Mouse (Mus musculus) MEL (cell line): ENCODE measurements around the gene Slc35g1. TPM values are rescaled to one million over a fixed set of nuclear protein-coding genes. Genes with fewer than 3 reads are reported as not detected.

Experiments
- DNase-seq: peaks from one replicate; pipeline ENCODE4 v3.0.0; 2011; ENCODE audit warnings: low read depth, low spot score
- H3K27ac ChIP-seq: 2 replicates; pipeline ENCODE4 v1.5.1; 2012; ENCODE audit warnings: low read depth, mild to moderate bottlenecking, control low read depth, low read length, moderate library complexity; ENCODE audit not compliant: control insufficient read depth
- H3K27me3 ChIP-seq, 2 experiments: fragments of 150-350 bp in 1 of 2; sonication (generic) in 1 of 2; 2 replicates each; pipeline ENCODE4 v1.6.1; 2012; ENCODE audit warnings: low read length in 2 of 2, mild to moderate bottlenecking in 2 of 2, improper control_type of control experiment in 1 of 2, moderate library complexity in 1 of 2; ENCODE audit not compliant: insufficient read depth in 2 of 2, control insufficient read depth in 1 of 2
- H3K36me3 ChIP-seq, 2 experiments: 2 replicates each; pipeline ENCODE4 v1.6.1; 2012 to 2014; ENCODE audit warnings: low read length in 2 of 2, improper control_type of control experiment in 1 of 2, inconsistent platforms in 1 of 2, mild to moderate bottlenecking in 1 of 2; ENCODE audit not compliant: insufficient read depth in 2 of 2, control insufficient read depth in 1 of 2
- H3K4me1 ChIP-seq, 2 experiments: fragments of 150-350 bp in 1 of 2; sonication (generic) in 1 of 2; 2 replicates each; pipeline ENCODE4 v1.6.1; 2012; ENCODE audit warnings: low read length in 2 of 2, improper control_type of control experiment in 1 of 2, mild to moderate bottlenecking in 1 of 2; ENCODE audit not compliant: insufficient read depth in 2 of 2, control insufficient read depth in 1 of 2
- H3K4me3 ChIP-seq, 2 experiments: fragments of 150-350 bp in 1 of 2; sonication (generic) in 1 of 2; 2 replicates each; pipeline ENCODE4 v1.5.1; 2012; ENCODE audit warnings: low read depth in 2 of 2, low read length in 2 of 2, mild to moderate bottlenecking in 2 of 2, moderate library complexity in 2 of 2, control low read depth in 1 of 2, improper control_type of control experiment in 1 of 2; ENCODE audit not compliant: control insufficient read depth in 1 of 2, insufficient read depth in 1 of 2
- H3K79me2 ChIP-seq: 2 replicates; pipeline ENCODE4 v1.6.1; 2012; ENCODE audit warnings: mild to moderate bottlenecking, low read length, moderate library complexity; ENCODE audit not compliant: control insufficient read depth, poor library complexity, insufficient read depth
- H3K9ac ChIP-seq: 2 replicates; pipeline ENCODE4 v1.6.1; 2012; ENCODE audit warnings: low read depth, mild to moderate bottlenecking, control low read depth, low read length, moderate library complexity; ENCODE audit not compliant: control insufficient read depth, poor library complexity, severe bottlenecking
- H3K9me3 ChIP-seq: fragments of 150-350 bp; sonication (generic); replicated peaks from 2 replicates; pipeline ENCODE4 v1.6.1; 2012; ENCODE audit warnings: mild to moderate bottlenecking, low read length, improper control_type of control experiment, moderate library complexity; ENCODE audit not compliant: insufficient read depth
- CHD1 ChIP-seq: IDR thresholded peaks from 2 replicates; pipeline ENCODE4 v1.6.1; 2012; ENCODE audit warnings: low read depth, mild to moderate bottlenecking, inconsistent platforms, low read length, improper control_type of control experiment
- CTCF ChIP-seq, 3 experiments: IDR thresholded peaks in 2 of 3; conservative IDR thresholded peaks in 1 of 3; 2 replicates each; pipeline ENCODE4 v1.5.1; 2011 to 2012; ENCODE audit warnings: low read length in 3 of 3, low read depth in 2 of 3, mild to moderate bottlenecking in 2 of 3, improper control_type of control experiment in 1 of 3, inconsistent platforms in 1 of 3, mixed read lengths in 1 of 3, moderate library complexity in 1 of 3; ENCODE audit not compliant: control insufficient read depth in 1 of 3, insufficient read depth in 1 of 3, poor library complexity in 1 of 3, severe bottlenecking in 1 of 3
- ELF1 ChIP-seq: IDR thresholded peaks from 2 replicates; pipeline ENCODE4 v1.6.1; 2014; ENCODE audit warnings: low read depth, mild to moderate bottlenecking, inconsistent platforms, low read length, improper control_type of control experiment, moderate library complexity
- EP300 ChIP-seq, 2 experiments: IDR thresholded peaks; 2 replicates each; pipeline ENCODE4 v1.6.1; 2011; ENCODE audit warnings: improper control_type of control experiment in 2 of 2, low read length in 2 of 2, low read depth in 1 of 2, mild to moderate bottlenecking in 1 of 2
- GABPA ChIP-seq: IDR thresholded peaks from 2 replicates; pipeline ENCODE4 v1.6.1; 2012; ENCODE audit warnings: low read depth, mild to moderate bottlenecking, inconsistent platforms, low read length, improper control_type of control experiment, moderate library complexity
- HCFC1 ChIP-seq: IDR thresholded peaks from 2 replicates; pipeline ENCODE4 v1.6.1; 2012; ENCODE audit warnings: low read depth, mild to moderate bottlenecking, inconsistent platforms, low read length, improper control_type of control experiment, moderate library complexity
- JUND ChIP-seq: IDR thresholded peaks from 2 replicates; pipeline ENCODE4 v1.6.1; 2011; ENCODE audit warnings: low read depth, mild to moderate bottlenecking, improper control_type of control experiment, low read length
- MAZ ChIP-seq: IDR thresholded peaks from 2 replicates; pipeline ENCODE4 v1.6.1; 2012; ENCODE audit warnings: low read depth, mild to moderate bottlenecking, inconsistent platforms, low read length, improper control_type of control experiment
- MYB ChIP-seq: IDR thresholded peaks from 2 replicates; pipeline ENCODE4 v1.6.1; 2011; ENCODE audit warnings: mild to moderate bottlenecking, low read depth, low read length, improper control_type of control experiment
- MYC ChIP-seq: IDR thresholded peaks from 2 replicates; pipeline ENCODE4 v1.6.1; 2011; ENCODE audit warnings: low read depth, mild to moderate bottlenecking, low read length, improper control_type of control experiment, moderate library complexity
- NRF1 ChIP-seq: IDR thresholded peaks from 2 replicates; pipeline ENCODE4 v1.6.1; 2014; ENCODE audit warnings: low read depth, mild to moderate bottlenecking, inconsistent platforms, low read length, improper control_type of control experiment, moderate library complexity; ENCODE audit not compliant: poor library complexity, insufficient read depth, severe bottlenecking
- POLR2A ChIP-seq, 2 experiments: IDR thresholded peaks; 2 replicates each; pipeline ENCODE4 v1.6.1; 2011 to 2012; ENCODE audit warnings: low read length in 2 of 2, mild to moderate bottlenecking in 2 of 2, control low read depth in 1 of 2, improper control_type of control experiment in 1 of 2, low read depth in 1 of 2, moderate library complexity in 1 of 2; ENCODE audit not compliant: control insufficient read depth in 1 of 2, insufficient read depth in 1 of 2, poor library complexity in 1 of 2
- POLR2AphosphoS2 ChIP-seq: IDR thresholded peaks from 2 replicates; pipeline ENCODE4 v1.6.1; 2011; ENCODE audit warnings: low read length, improper control_type of control experiment
- POLR2AphosphoS5 ChIP-seq: IDR thresholded peaks from 2 replicates; pipeline ENCODE4 v1.6.1; 2012; ENCODE audit warnings: low read depth, borderline replicate concordance, mild to moderate bottlenecking, inconsistent platforms, low read length, moderate library complexity, mixed read lengths
- RAD21 ChIP-seq: IDR thresholded peaks from 2 replicates; pipeline ENCODE4 v1.6.1; 2011; ENCODE audit warnings: mild to moderate bottlenecking, low read depth, low read length, improper control_type of control experiment
- RCOR1 ChIP-seq: IDR thresholded peaks from 2 replicates; pipeline ENCODE4 v1.6.1; 2012; ENCODE audit warnings: low read depth, mild to moderate bottlenecking, inconsistent platforms, low read length, improper control_type of control experiment
- SIN3A ChIP-seq: IDR thresholded peaks from 2 replicates; pipeline ENCODE4 v1.6.1; 2012; ENCODE audit warnings: low read length, improper control_type of control experiment, inconsistent platforms
- SMC3 ChIP-seq: IDR thresholded peaks from 2 replicates; pipeline ENCODE4 v1.6.1; 2011; ENCODE audit warnings: low read depth, low read length, improper control_type of control experiment
- TBP ChIP-seq: IDR thresholded peaks from 2 replicates; pipeline ENCODE4 v1.8.0; 2011; ENCODE audit warnings: low read depth, low read length, improper control_type of control experiment
- UBTF ChIP-seq: IDR thresholded peaks from 2 replicates; pipeline ENCODE4 v1.6.1; 2012; ENCODE audit warnings: low read depth, mild to moderate bottlenecking, inconsistent platforms, low read length, improper control_type of control experiment, moderate library complexity, borderline replicate concordance; ENCODE audit not compliant: insufficient read depth
- USF1 ChIP-seq: IDR thresholded peaks from 2 replicates; pipeline ENCODE4 v1.6.1; 2014; ENCODE audit warnings: low read depth, mild to moderate bottlenecking, inconsistent platforms, low read length, improper control_type of control experiment, moderate library complexity
- ZKSCAN1 ChIP-seq: IDR thresholded peaks from 2 replicates; pipeline ENCODE4 v1.6.1; 2012; ENCODE audit warnings: low read depth, mild to moderate bottlenecking, inconsistent platforms, low read length, improper control_type of control experiment, moderate library complexity
- ZMIZ1 ChIP-seq: IDR thresholded peaks from 2 replicates; pipeline ENCODE4 v1.6.1; 2012; ENCODE audit warnings: low read depth, mild to moderate bottlenecking, inconsistent platforms, low read length, improper control_type of control experiment, moderate library complexity
- ZNF384 ChIP-seq: IDR thresholded peaks from 2 replicates; pipeline ENCODE4 v1.6.1; 2012; ENCODE audit warnings: low read depth, mild to moderate bottlenecking, inconsistent platforms, low read length, improper control_type of control experiment
- polyA plus RNA-seq, 2 experiments: library from polyadenylated mRNA; stranded (reverse) in 1 of 2; unstranded in 1 of 2; fragments of >175 nt in 1 of 2; fragments of >200 nt in 1 of 2; gene quantifications; 2 replicates each; pipeline versions ENCODE4 v1.2.1 to v1.2.4; 2012; ENCODE audit warnings: low replicate concordance in 2 of 2, low read depth in 1 of 2; ENCODE audit not compliant: insufficient read length in 2 of 2, insufficient read depth in 1 of 2, missing spikeins in 1 of 2
- total RNA-seq: library from RNA; depleted of rRNA; stranded (reverse); fragments of 300-350 nt; gene quantifications from 2 replicates; pipeline ENCODE4 v1.2.3, GENCODE M21; 2012

Gene Slc35g1
- total and polyA plus RNA-seq, 3 experiments: 15.7 to 19.0 TPM; not detected in 1

DNA sequence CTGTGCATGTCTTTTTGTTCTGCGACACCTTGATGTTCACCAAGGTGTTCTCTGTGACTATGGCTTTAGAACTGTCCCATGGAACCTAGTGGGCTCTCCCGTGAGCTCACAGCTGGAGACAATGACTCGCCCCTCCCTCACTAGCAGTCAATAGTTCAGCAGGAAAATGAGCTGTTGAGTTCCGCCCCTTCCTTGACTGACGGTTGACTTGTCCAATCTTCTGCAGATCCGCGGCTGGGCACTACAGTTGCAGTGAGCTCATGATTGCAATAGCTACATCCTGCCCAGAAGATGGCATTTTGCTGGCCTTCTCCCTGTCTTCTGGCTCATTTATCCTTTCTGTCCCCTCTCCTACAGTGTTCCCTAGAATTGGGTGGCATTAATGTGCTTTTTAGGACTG is 25.7 kb downstream of the Slc35g1 start:
- H3K36me3 ChIP-seq: no peaks in the 10 kb centered on the region
- H3K4me1 ChIP-seq: no peaks in the 10 kb centered on the region
- H3K4me3 ChIP-seq: no peak overlapping the region
- no peak for TF ChIP-seq ZMIZ1
- TF ChIP-seq HCFC1: no peak
- TF ChIP-seq ZNF384: no peak
- TF ChIP-seq POLR2AphosphoS2: no peak
- H3K27me3 ChIP-seq: no peaks in the 10 kb centered on the region
- no peak overlapping the region for H3K27ac ChIP-seq
- no peak for DNase-seq
- H3K79me2 ChIP-seq: no peaks in the 10 kb centered on the region
- no peaks in the 10 kb centered on the region for H3K9me3 ChIP-seq
- no peak overlapping the region for H3K9ac ChIP-seq

DNA sequence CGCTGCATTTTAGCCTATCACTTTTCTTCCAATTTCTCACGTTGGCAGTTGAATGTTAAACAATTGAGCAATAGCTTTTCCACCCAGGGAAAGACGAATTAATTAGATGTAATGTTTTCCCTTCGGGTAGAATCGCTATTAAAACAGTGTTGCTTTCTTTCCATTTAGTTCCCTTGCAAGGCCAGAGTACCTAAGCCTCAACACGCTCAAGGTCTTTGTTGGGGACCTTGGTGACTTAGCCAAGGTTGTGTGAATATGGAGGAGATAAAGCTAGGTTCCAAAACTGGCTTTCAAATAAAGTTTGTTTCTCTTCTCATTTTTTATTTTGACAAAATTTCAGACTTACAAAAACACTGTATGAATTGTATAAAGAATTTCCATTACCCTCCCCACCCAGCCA is 27.1 kb downstream of the Slc35g1 start:
- TF ChIP-seq POLR2A (IDR thresholded peaks at IDR 0.05; ENCODE audit: control insufficient read depth in 1 of 2, insufficient read depth in 1 of 2, low read depth in 1 of 2, low read length in 2 of 2, poor library complexity in 1 of 2) (no peak), NRF1 (no peak), POLR2AphosphoS2 (no peak), CTCF (IDR thresholded peaks at IDR 0.05 in 2 of 3, conservative IDR thresholded peaks at IDR 0.05 in 1 of 3; ENCODE audit: control insufficient read depth in 1 of 3, insufficient read depth in 1 of 3, low read depth in 2 of 3, low read length in 3 of 3, poor library complexity in 1 of 3, severe bottlenecking in 1 of 3) (no peak), RCOR1 (no peak), GABPA (no peak), HCFC1 (no peak), UBTF (no peak), MAZ (no peak), MYB (no peak), SMC3 (no peak), ELF1 (no peak), CHD1 (no peak), ZKSCAN1 (no peak)
- Histone ChIP-seq H3K4me1 (no peaks in the 10 kb centered on the region), H3K27me3 (no peaks in the 10 kb centered on the region), H3K36me3 (no peaks in the 10 kb centered on the region), H3K79me2 (no peaks in the 10 kb centered on the region), H3K9ac (no peak overlapping the region), H3K9me3 (no peaks in the 10 kb centered on the region), H3K4me3 (no peak overlapping the region), H3K27ac (no peak overlapping the region)
- DNase-seq: no peak

DNA sequence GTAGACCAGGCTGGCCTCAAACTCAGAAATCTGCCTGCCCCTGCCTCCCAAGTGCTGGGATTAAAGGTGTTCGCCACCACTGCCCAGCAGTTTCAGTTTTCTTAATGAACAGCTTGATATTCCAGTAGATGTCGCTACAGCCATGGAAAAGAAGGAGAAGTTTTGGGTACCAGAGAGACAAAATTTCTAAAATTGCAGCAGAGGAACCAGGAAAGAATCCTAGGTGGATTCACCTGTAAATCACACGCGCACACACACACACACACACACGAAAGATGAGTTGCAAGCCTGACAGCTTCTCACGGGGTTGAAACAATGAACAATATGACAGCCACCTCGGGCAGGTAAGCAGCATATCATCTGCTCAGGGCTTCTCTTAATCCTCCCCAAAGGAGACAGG is 28.1 kb downstream of the Slc35g1 start:
- H3K9ac ChIP-seq: no peak overlapping the region
- DNase-seq: no peak
- no peak for TF ChIP-seq SIN3A
- TF ChIP-seq CHD1: no peak
- TF ChIP-seq MAZ: no peak
- TF ChIP-seq SMC3: no peak
- no peak for TF ChIP-seq TBP
- TF ChIP-seq POLR2A (IDR thresholded peaks at IDR 0.05; ENCODE audit: control insufficient read depth in 1 of 2, insufficient read depth in 1 of 2, low read depth in 1 of 2, low read length in 2 of 2, poor library complexity in 1 of 2): no peak
- TF ChIP-seq UBTF: no peak
- no peak for TF ChIP-seq MYC
- TF ChIP-seq ZMIZ1: no peak
- TF ChIP-seq POLR2AphosphoS5: no peak
- TF ChIP-seq MYB: no peak
- TF ChIP-seq EP300 (IDR thresholded peaks at IDR 0.05; ENCODE audit: low read depth in 1 of 2, low read length in 2 of 2): no peak
- no peak for TF ChIP-seq JUND
- TF ChIP-seq RAD21: peak; percentile 42
- TF ChIP-seq CTCF (IDR thresholded peaks at IDR 0.05 in 2 of 3, conservative IDR thresholded peaks at IDR 0.05 in 1 of 3; ENCODE audit: control insufficient read depth in 1 of 3, insufficient read depth in 1 of 3, low read depth in 2 of 3, low read length in 3 of 3, poor library complexity in 1 of 3, severe bottlenecking in 1 of 3): peak in 1 of 3 experiments; percentile 36; a peak in 2 of 6 replicates
- TF ChIP-seq USF1: no peak
- no peak overlapping the region for H3K27ac ChIP-seq
- H3K79me2 ChIP-seq: no peaks in the 10 kb centered on the region
- no peaks in the 10 kb centered on the region for H3K36me3 ChIP-seq
- H3K4me1 ChIP-seq: no peaks in the 10 kb centered on the region
- H3K27me3 ChIP-seq: no peaks in the 10 kb centered on the region
- no peaks in the 10 kb centered on the region for H3K9me3 ChIP-seq
- no peak overlapping the region for H3K4me3 ChIP-seq
